Mouse (Mus musculus) liver, embryonic 14.5 days (tissue): ENCODE measurements at regions not wholly inside any gene's neighbourhood (a gene's known extent, or its start where the extent isn't known, plus 50 kb on each side); places are given as distances from the start of the nearest gene placed in this dataset.

Experiments
- ATAC-seq: fragments of 200-750 bp; cut with Nextera tagmentation; 2 replicates; pipeline ENCODE4 v1.8.0; 2017; ENCODE audit warnings: moderate number of reproducible peaks, mild to moderate bottlenecking, moderate library complexity; ENCODE audit not compliant: insufficient read depth
- DNase-seq, 3 experiments: peaks; one replicate each; pipeline ENCODE4 v3.0.0-alpha.2; 2012 to 2013; ENCODE audit warnings: low read depth in 3 of 3, low spot score in 3 of 3
- H3K27ac ChIP-seq: fragments of 300-500 bp; sonication (generic); 2 replicates; pipeline ENCODE4 v1.5.1; 2014; ENCODE audit warnings: moderate library complexity, mild to moderate bottlenecking, control low read depth, inconsistent platforms
- H3K27me3 ChIP-seq: fragments of 300-500 bp; sonication (generic); 2 replicates; pipeline ENCODE4 v1.6.1; 2014; ENCODE audit warnings: mild to moderate bottlenecking, low read length, moderate library complexity; ENCODE audit not compliant: control insufficient read depth, insufficient read depth
- H3K36me3 ChIP-seq: fragments of 300-500 bp; sonication (generic); replicated peaks from 2 replicates; pipeline ENCODE4 v1.6.1; 2014; ENCODE audit warnings: low read depth; ENCODE audit not compliant: control insufficient read depth, insufficient read depth
- H3K4me1 ChIP-seq, 2 experiments: fragments of 200-500 bp in 1 of 2; fragments of 300-500 bp in 1 of 2; sonication (generic) in 1 of 2; replicated peaks; 2 replicates each; pipeline ENCODE4 v1.6.1; 2012 to 2014; ENCODE audit warnings: antibody characterized with exemption in 1 of 2, inconsistent platforms in 1 of 2, low read length in 1 of 2; ENCODE audit not compliant: control insufficient read depth in 2 of 2, insufficient read depth in 2 of 2
- H3K4me2 ChIP-seq: fragments of 300-500 bp; sonication (generic); 2 replicates; pipeline ENCODE4 v1.6.1; 2014; ENCODE audit warnings: low read depth, mild to moderate bottlenecking, control low read depth, moderate library complexity
- H3K4me3 ChIP-seq, 2 experiments: fragments of 200-500 bp in 1 of 2; fragments of 300-500 bp in 1 of 2; sonication (generic) in 1 of 2; 2 replicates each; pipeline ENCODE4 v1.5.1; 2012 to 2014; ENCODE audit warnings: low read depth in 2 of 2, low read length in 2 of 2, mild to moderate bottlenecking in 2 of 2, control low read depth in 1 of 2, inconsistent platforms in 1 of 2, moderate library complexity in 1 of 2; ENCODE audit not compliant: insufficient read depth in 1 of 2
- H3K9ac ChIP-seq: fragments of 300-500 bp; sonication (generic); replicated peaks from 2 replicates; pipeline ENCODE4 v1.6.1; 2014; ENCODE audit warnings: mild to moderate bottlenecking, control low read depth, moderate library complexity
- H3K9me3 ChIP-seq: fragments of 300-500 bp; sonication (generic); 2 replicates; pipeline ENCODE4 v1.6.1; 2016; ENCODE audit warnings: low read length, mixed read lengths; ENCODE audit not compliant: control insufficient read depth
- CTCF ChIP-seq: IDR thresholded peaks from 2 replicates; pipeline ENCODE4 v1.5.1; 2016; ENCODE audit warnings: antibody characterized with exemption, low read depth, control low read depth
- EP300 ChIP-seq: IDR thresholded peaks from 2 replicates; pipeline ENCODE4 v1.6.1; 2016; ENCODE audit warnings: antibody characterized with exemption, low read depth
- WGBS: fragments of 180-500 bp; shearing (Covaris S2); extraction: QIAGEN DNeasy Blood & Tissue Kit; methylation state at CpG from one replicate; pipeline ENCODE4 v1.1.7; 2014; ENCODE audit not compliant: insufficient replicate concordance; 5-methylcytosine and 5-hydroxymethylcytosine counted together

DNA sequence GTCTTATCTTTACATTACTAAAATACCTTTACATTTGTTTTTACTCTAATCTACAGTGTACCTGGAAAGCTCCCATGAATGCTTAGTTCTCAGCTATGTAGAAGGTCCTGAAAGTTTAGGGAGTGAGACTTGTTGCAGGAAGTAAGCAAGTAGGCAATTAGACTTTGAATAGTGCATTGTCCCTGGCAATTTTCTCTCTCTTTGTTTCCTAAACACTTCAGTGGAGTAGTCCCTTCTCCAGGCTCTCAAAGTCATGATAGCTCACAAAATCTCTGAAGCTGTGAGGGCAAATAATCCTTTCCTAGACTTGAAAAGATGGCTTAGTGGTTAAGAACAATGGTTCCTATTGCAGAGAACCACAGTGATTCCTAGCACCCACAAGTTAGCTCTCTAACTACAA is 495.2 kb upstream of the 1700015G11Rik start:
- TF ChIP-seq CTCF (no peak), EP300 (no peak)
- Histone ChIP-seq H3K27ac (no peak overlapping the region), H3K9me3 (no peaks in the 10 kb centered on the region), H3K4me1 (no peaks in the 10 kb centered on the region), H3K4me3 (no peak overlapping the region), H3K36me3 (no peaks in the 10 kb centered on the region), H3K9ac (no peak overlapping the region), H3K27me3 (no peaks in the 10 kb centered on the region), H3K4me2 (no peak overlapping the region)
- no peak for ATAC-seq
- DNase-seq: no peak

DNA sequence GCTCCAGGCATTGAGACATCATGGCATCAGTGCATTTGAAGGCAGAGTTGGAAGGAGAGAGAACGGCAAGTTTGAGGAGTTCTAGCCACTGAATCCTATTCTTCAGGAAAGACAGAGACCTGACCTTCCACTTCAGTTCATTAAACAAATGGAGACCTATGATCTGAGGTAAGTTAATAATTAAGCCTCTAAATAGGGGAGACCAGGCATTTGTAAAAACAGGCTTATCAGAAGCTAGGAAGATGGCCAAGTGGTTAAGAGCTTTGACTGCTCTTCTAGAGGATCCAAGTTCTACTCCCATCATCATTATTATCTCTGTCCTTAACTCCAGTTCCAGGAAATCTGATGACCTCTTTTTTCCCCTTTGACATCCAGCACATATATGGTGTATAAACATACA is 492.5 kb upstream of the 1700015G11Rik start:
- no peak overlapping the region for H3K9ac ChIP-seq
- ATAC-seq (no peak), DNase-seq (peak in 1 of 3 experiments; percentile 0)
- no peaks in the 10 kb centered on the region for H3K36me3 ChIP-seq
- no peak overlapping the region for H3K4me2 ChIP-seq
- no peaks in the 10 kb centered on the region for H3K27me3 ChIP-seq
- no peak for TF ChIP-seq EP300
- TF ChIP-seq CTCF: no peak
- no peak overlapping the region for H3K4me3 ChIP-seq
- H3K9me3 ChIP-seq: no peaks in the 10 kb centered on the region
- WGBS: 53% methylated on average over 1 of the region's 1 CpGs
- H3K27ac ChIP-seq: no peak overlapping the region
- H3K4me1 ChIP-seq: no peaks in the 10 kb centered on the region

- Histone ChIP-seq H3K36me3 (no peaks in the 10 kb centered on the region), H3K27ac (no peak overlapping the region), H3K9me3 (no peaks in the 10 kb centered on the region), H3K27me3 (no peaks in the 10 kb centered on the region), H3K4me2 (no peak overlapping the region), H3K9ac (no peak overlapping the region), H3K4me1 (no peaks in the 10 kb centered on the region), H3K4me3 (no peak overlapping the region)
- no peak for DNase-seq
- TF ChIP-seq EP300 (no peak), CTCF (peak; percentile 12; the same call in 1 of the 2 replicates)
- ATAC-seq: no peak
These were observed 451.6 kb upstream of the 1700015G11Rik start for GRCm38 (mm10) chr7:52467135-52467534.

DNA sequence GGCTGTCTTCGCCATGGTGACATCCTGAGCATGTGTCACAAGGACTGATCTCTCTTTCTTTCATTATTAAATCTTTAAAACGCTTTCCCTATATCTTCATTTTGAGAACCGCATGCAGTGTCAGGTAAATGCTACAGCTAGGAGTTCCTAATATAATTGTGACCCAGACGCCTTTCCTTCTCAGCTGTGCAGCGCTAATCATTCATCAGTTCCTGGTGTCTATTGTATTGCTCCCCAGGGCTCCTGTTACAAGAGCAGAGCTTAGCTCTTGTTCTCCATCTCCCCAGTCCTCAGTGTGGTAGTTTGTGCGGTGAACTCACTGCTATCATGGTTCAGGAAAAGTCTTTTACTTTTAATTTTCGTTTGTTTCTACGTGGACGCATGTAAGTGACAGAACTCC is 451.1 kb upstream of the 1700015G11Rik start:
- Histone ChIP-seq H3K36me3 (no peaks in the 10 kb centered on the region), H3K4me1 (no peaks in the 10 kb centered on the region), H3K27ac (no peak overlapping the region), H3K4me2 (no peak overlapping the region), H3K9ac (no peak overlapping the region), H3K4me3 (no peak overlapping the region), H3K9me3 (no peaks in the 10 kb centered on the region), H3K27me3 (no peaks in the 10 kb centered on the region)
- no peak for DNase-seq
- WGBS: 64% methylated on average over 9 of the region's 9 CpGs
- TF ChIP-seq CTCF (no peak), EP300 (no peak)
- no peak for ATAC-seq
